Mouse (Mus musculus) embryo, embryonic 9.5 days (tissue): ENCODE measurements at regions not wholly inside any gene's neighbourhood (a gene's known extent, or its start where the extent isn't known, plus 50 kb on each side); places are given as distances from the start of the nearest gene placed in this dataset.

Source experiments
- DNase-seq: peaks from one replicate; pipeline ENCODE4 v3.0.0-alpha.2; 2017; ENCODE audit errors: extremely low spot score

DNA sequence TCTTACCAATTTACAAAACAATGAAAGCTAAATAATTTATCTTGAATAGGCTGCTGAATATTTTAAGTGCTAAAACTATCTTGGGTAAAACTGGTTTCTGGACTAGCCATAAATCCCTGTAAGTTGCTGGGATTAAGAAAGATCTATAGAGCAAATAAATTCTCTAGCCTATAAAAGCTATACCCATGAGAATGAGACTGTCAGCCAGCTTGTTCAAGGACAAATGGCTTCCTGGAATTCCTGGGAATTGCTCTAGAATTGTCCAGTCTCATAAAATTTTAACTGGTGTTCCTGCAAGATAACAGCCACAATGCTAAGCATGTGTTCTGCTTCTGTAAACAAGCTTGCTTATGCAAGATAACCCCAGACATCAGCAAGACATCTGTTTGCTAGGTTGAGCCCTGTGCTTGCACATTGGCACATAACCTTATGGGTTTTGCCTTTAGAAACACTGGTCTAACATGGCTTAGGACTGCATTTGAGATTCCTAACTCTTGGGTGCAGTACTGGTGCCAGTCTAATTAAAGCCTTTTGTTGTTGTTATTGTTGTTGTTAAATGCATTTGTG is 180.2 kb upstream of the Syt10 start:
- DNase-seq = no peak

DNA sequence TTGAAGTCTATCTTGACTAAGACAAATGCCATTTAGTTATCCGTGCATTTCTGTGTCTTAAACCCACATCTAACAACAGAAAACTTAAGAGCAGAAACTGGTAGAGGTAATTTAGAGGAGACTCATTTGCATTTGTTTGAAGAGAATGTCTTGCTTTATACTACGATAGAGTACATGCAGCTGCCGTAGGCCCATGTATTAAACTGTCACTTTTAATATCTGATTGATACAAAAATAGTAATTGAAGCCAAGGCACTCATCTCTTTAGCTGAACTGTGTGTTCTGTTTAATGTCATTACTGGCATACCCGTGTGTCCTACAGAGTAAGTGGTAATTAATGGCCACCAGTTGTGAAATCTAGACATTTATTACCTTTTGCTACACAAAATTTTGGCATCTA is 181.5 kb upstream of the Syt10 start:
- no peak for DNase-seq

DNA sequence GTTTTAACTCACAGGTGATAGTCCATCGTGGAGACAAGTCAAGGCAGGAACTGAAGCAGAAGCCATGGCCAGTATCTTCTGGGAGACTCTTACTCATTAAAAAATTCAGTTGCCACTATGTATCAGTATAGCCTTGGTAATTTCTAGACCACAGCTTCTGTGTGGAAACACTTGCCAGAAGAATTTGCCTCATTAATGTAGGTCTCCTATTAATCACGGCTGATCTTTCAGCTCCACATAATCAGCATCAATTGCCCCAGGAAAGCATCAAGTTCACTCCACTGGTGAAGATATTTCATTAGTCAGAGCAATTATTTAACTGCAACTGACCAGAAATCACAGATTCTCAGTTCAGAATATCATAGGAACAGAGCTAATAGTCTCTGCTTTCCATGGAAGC is 189.8 kb upstream of the Alg10b start:
- DNase-seq = no peak

DNA sequence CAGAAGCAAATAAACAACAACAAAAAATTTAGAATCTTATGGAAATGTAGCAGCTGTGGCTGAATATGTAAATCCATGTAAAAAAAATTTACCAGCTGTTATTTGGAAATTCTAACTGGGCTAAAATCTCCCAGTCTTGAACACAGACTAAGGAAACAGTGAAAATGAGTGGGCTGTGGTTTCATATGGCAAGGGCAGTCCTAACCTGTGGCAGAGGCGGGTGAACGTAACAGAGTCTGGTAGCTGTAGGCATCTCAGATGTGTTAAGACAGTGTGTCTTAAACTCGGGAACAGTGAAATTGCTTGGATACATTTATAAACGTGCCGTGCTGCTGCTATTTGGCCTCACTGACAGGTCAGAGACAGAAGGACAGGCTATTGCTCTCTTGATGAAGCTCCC is 178.4 kb upstream of the Alg10b start:
- DNase-seq = no peak

DNA sequence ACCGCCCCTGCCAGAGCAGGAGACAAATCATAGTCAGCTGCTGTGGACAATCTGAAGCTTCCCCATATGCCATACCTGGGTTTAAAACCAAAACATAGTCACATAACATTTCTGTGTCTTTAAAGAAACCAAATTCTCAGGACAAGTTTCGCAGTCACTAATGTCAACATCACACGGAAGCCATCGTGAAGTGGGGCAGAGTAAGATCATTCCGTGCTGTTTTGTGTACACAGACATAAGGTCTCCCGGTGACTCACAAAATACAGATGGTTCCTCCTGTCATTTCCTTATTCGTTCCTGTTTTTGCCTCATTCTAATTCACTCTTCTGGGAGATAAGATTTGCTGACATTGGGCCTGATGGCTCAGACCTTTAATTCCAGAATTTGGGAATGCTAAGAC is 162.1 kb upstream of the Alg10b start:
- DNase-seq = no peak

DNA sequence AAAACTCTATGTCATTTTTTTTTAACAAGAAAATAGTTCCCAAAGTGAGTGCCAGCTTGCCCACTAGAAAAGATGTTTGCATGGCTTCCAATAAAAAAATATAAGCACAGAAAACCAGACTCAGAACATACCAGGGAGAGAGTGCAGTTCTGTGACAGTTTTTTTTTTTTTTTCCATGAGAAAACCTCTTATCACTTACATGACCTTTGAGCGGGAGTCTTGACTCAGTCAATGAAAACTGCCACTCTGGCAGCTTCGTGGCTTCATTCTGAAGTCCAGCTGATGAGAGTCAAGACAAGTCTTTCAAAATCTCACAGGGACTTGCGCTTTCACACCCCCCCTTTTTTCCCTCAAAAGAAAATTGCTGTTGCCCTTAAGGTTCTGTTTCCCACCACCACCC is 158.3 kb upstream of the Alg10b start:
- DNase-seq = no peak

DNA sequence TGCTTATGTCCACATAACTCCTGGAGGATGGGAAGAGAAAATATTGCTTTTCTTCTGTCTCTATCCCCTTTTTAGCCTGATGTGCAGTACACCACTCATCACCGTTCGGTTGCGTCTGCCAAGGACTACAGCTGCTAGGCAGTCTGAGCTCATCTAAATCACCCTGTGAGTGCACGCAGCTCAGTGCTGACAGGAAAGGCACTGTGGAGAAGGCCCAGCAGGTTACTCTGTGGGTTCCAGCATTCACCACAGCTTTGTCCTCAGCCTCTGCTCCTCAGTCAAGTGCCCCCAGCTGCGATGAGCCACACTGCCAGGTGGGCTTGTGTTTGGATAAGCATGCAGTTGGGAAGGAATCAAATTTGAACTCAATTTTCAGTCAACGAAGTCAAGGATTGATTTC is 152.0 kb upstream of the Alg10b start:
- no peak for DNase-seq

DNA sequence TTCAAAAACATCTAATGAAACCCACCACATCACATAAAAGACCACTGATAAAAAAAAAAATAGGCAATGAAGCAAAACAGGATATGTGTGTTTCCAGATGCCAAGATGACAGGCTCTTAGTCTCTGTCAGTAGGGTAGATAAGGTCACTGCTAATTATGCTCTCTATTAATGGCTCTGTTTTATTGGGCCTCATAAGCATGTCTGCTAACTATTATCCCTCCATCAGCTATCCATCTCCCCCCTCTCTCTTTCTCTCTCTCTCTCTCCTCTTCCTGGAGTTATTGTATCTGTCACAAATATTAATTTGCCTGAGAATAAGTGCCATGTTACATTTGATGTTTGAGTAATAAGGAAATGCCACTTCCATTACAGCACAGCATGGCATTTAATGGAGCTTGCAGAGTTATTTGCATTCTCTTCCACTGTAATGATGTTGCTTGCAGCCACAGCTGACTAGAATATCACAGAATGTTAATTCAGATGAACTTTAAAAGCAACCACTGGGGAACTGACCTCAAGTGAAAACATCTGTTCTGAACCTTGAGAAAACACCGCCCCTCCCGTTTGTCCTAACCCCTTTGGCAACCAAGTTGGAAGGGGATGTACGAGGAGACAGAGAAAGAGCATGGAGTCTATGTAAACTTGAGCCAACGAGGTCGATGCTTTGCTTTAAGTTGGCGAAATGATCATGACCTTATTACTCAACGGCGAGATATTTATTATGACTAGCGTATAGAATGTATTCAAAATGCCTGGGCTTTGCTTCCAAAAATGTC is 141.7 kb upstream of the Alg10b start:
- peak; percentile 26 for DNase-seq

DNA sequence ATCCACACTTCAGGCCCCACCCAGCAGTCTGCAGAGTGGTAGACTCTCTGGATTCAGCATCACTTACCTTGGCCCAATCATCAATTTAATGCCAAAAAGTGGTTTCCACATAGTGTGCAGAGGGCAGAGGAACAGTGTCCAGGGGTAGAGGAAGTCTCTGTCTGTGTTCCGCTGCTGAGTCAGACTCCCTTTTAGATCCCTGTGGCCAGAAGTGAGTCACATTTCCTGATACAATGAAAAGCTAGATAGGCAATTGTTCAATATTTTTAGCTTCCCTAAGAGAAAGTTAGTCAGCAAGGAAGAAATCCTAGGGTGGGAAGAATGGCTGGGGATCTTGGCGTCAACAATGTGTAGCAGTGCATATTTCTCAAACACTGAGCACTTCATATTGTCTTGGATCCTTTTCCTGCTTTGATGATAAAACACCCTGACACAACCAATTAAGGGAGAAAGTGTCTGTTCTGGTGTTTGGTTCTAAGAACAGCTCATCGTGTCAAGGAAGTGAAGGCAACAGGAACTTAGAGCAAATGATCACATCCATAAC is 114.6 kb upstream of the Alg10b start:
- DNase-seq = no peak

DNA sequence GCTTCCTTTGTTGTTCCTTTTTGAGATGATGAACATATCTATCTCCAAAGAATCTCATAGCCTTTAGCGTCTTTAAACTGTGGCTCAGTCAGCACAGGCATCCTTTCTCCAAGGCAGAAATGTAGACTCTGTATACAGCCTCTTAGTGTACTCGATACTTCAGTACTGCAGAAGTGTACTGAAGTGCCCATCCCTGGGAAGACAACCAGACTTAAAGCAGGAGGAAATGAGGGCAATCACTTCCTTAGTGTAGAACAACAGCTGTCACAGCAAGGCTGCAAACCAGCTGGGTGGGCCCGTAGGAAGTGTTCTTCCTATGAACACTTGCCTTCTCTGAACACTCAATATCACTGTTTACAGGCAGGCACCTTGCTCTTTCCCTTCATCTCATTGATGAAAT is 110.5 kb upstream of the Alg10b start:
- DNase-seq = no peak

DNA sequence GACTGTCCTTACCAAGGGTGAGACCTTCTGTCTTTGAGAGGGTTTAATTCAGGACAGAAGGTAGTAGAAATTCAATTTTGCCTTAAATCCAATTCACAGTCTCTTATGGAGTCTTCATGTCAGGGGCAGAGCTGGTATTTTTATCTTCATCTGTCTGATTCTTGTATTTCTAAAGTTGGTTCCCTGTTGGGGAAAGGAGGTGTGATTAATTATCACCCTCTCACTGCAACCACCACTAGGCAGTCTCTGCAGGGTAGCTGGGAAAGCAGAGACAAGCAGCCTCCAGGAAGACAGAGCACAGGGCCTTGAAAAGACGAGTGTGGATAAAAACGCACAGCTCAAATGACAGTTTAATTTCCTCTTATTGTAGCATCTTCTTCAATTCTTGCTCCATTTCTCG is 104.4 kb upstream of the Alg10b start:
- DNase-seq = no peak

DNA sequence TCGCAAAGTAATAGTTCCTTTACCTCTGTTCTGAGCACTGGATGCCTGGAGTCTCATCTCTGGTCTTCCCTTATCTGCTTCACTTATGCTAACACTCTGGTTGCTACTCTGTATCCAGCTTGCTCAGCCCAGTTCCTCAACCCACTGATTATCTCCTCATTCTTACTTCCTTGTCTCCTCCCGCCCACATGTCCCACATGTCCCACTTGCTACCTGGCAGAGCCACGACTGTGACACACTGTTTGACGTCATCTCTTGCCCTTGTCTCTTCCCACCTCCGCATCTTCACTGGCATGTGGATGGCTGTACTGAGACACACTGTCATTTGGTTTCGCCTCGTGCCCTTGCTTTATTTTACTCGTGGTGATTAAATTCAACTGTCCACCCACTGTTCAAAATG is 100.1 kb upstream of the Alg10b start:
- DNase-seq = no peak

DNA sequence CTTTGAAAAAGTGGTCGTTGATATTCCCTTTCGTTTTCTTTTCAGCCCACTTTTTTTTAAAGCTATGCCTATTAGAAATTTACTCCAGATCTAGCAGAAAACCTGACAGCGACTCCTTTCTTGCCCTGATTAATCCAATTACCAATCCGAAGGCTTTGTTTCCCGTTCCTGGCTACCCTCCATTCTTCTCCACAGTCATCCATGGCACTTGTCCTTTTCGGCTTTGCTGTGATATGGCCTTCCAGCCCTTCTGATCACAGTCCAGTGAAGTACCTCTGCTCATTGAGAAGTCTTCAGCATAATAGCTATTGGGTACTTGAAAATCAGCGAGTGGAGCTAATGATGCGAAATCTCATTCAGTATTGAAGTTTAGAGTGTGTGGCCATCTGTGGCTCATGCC is 99.0 kb upstream of the Alg10b start:
- no peak for DNase-seq

DNA sequence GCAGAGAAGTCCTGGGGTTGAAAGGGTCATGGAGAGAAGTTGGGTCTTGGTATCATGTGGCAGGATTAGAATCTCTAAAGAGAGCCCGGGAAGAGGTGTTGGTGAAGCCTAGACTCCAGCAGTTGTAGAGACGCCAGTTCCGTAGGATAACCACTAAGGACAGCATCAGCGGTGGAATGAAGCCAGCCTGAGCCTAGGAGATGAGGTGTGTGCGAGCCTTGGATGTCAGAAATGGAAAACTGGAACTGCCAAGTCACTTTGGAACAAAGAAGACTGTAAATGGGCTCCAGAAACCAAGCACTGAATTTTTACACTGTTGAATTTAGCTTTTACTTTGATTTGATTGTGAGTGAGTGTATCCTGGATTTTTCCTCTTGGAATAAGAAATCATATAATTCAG is 92.3 kb upstream of the Alg10b start:
- no peak for DNase-seq

DNA sequence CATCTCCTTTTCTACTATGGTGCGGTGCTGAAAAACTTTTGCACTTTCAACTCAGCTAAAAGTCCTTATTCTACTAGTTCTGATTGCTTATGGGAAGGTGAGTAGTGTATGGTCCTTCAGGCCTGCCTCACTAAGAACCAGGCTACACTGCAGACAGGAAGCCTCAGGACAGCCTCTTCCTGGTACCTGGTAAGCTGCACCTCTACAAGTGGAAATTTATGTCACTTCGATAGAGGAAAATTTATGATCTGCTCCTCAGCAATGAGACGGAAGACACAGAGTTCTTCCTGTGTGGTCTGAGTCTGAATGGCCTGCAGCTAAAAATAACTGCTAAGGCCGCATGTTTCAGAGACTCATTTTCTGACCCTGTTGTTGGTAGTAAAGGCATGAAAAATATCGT is 83.1 kb upstream of the Alg10b start:
- no peak for DNase-seq

DNA sequence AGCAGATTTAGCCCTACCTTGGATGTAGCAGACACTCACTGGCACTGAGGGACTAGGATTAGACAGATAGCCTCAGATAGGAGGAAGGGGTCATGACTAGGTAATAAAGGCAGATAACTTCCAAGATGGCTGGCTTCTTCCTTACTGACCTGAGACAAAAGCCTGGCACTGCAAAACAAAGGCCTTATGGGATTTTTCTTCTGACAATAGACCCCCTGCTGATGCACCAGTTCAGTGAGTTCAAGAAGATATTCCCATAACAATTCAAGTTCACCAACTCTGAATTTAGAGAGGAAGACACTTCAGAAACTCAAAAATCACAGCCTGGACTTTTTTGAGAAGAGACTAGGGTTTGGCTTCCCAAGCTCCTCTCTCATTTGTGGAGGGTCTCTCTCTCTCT is 75.4 kb upstream of the Alg10b start:
- DNase-seq = no peak

DNA sequence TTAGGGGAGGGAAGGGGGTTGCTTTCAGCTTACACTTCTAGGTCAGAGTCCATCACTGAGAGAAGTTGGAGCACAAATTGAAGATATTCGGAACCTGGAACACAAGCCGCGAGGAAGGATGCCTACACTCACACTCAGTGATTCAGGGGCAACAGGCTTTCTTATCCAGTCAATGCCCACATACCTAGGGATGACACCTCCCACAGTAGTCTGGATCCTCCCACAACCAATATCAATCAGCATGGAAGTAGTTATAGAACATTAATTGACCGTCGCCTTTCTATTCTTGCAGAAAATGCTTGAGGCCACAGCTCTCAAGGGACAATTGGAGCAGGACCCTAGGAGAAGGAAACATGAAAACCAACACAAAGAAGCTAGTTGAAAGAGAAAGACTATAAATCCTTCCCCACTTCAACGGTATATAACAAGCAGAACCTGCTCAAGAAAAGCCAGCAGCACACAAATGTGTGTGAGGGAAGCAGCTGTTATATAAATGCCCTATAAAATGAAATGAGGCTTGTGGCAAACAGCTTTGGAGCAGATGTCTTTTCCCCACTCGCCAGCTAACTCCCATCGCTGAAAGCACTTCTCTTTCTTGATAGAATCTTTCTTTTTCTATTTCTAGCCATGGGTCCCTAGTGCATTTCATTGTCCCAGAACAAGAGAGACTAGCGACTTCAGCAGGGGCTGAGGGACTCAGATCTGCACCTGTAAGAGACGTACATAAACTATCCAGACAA is 70.1 kb upstream of the Alg10b start:
- no peak for DNase-seq
